Mouse (Mus musculus): ENCODE measurements around the gene Mark4.
A peak's percentile ranks its signal among the peaks of the same experiment; 100 is the strongest.

Gene Mark4

DNA sequence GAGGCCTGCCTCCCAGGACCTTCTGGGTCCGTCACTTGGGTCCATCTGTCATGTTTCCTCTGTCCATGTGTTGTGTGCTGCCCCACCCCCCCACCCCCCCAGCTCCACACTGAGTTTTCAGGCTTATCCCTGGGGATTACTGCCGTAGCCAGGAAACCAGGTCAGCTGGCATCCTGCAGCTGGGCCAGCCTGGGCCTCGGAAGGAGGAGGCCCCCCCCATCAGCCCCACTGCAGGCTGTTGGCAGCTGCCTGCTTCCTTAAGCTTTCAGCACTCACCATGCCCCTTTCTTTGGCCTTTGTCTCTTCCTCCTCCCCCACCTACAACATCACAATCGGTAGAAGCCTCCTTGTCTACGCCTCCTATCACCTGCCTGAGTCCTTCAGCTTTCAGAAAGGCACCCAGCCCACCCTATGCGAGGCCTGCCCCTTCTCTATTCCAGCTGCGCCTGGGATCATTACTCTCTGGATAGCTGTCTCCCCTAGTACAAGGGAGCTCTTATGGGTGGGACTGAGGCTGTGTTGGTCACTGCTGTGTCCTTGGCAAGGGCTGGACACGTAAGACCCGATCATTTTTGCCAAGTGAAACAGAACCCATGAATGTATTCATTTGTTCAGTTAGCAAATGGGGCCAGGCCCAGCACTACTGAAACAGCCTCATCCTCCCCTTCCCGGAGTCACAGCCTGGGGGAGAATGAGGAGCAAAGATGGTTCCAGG lies 69.8 kb downstream of the Mark4 start:
- DNase-seq, result no peak

DNA sequence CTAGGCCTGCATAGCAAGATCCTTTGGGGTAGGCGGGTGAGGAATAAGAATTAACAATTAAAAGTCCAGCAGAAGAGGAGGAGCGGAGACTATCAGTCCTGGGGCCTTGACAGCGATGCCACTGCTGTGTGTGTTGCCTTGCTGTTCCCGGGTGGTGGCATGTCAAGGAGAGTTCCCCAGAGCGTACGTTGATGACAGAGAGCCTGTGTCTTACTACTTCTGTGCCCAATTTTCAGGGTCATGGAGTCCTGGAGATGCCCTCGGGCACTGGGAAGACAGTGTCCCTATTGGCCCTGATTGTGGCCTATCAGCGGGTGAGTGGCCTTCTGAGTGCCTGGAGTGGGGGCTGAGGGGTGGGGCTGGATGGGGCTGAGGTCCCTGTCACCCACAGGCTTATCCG lies 74.9 kb downstream of the Mark4 start:
- no peak for DNase-seq

GRCm38 (mm10) chr7:19382166-19382541 lies 76.5 kb downstream of the Mark4 start:
- peak; percentile 26 for DNase-seq

DNA sequence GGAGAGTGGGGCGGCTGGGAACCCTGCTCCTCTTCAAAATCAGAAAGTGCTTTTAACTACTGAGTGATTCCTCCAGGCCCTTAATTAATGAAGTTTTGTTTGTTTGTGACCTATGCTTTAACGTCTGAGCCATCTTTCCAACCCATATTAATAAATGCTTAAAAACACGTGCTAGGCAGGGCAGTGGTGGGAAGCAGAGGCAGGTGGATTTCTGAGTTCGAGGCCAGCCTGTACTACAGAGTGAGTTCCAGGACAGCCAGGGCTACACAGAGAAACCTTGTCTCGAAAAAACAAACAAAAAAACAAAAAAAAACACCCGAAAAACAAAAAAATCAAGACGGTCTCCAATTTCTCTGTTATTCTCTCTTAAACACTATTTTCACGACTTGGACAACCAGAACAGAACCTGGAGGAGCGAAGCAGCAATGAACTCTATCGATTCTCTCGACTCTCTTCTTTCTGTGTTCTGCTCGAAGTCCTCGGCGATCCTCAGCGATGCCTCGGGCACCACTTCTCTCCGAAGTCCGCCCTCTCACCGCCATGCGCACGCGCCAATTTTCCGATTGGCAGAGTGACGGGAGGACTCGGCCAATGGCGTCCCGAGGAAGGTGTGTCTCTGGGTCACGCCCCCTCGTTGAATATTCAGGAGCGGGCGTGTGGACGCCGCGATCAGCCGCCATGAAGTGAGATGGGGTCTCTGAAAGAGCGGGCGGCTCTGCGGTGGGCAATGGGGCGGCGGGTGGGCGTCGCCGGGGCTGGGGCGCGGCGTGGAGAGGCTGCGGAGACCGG lies 77.0 kb downstream of the Mark4 start, which contains the start of gene Ercc2:
Gene Ercc2, plus strand, starts transcription at position 634 of the 789 bp plus-strand sequence.
- DNase-seq, result peak; percentile 99

- peak; percentile 23 for DNase-seq
These were observed 80.6 kb downstream of the Mark4 start for GRCm38 (mm10) chr7:19378049-19378448.

GRCm38 (mm10) chr7:19376019-19376418 lies 82.6 kb downstream of the Mark4 start:
- DNase-seq, result no peak

- DNase-seq, result no peak
These were observed 83.3 kb downstream of the Mark4 start for GRCm38 (mm10) chr7:19375368-19375767.

Measured in lung, postnatal 36 days (tissue).